Mouse (Mus musculus) small intestine, adult 2 months (tissue): ENCODE results near the gene Map2k3.

Source experiments
- CTCF ChIP-seq: fragments of 200-500 bp; IDR thresholded peaks from 2 replicates; pipeline ENCODE4 v1.5.1; 2012; ENCODE audit warnings: low read depth, mild to moderate bottlenecking, control low read depth, inconsistent platforms, low read length, moderate library complexity, mixed read lengths; ENCODE audit not compliant: insufficient replicate concordance, insufficient read length; ENCODE audit errors: extremely low read depth
- POLR2A ChIP-seq: fragments of 200-500 bp; IDR thresholded peaks from 2 replicates; pipeline ENCODE4 v1.6.1; 2012; ENCODE audit warnings: low read depth, mild to moderate bottlenecking, control low read depth, inconsistent platforms, low read length, moderate library complexity

DNA sequence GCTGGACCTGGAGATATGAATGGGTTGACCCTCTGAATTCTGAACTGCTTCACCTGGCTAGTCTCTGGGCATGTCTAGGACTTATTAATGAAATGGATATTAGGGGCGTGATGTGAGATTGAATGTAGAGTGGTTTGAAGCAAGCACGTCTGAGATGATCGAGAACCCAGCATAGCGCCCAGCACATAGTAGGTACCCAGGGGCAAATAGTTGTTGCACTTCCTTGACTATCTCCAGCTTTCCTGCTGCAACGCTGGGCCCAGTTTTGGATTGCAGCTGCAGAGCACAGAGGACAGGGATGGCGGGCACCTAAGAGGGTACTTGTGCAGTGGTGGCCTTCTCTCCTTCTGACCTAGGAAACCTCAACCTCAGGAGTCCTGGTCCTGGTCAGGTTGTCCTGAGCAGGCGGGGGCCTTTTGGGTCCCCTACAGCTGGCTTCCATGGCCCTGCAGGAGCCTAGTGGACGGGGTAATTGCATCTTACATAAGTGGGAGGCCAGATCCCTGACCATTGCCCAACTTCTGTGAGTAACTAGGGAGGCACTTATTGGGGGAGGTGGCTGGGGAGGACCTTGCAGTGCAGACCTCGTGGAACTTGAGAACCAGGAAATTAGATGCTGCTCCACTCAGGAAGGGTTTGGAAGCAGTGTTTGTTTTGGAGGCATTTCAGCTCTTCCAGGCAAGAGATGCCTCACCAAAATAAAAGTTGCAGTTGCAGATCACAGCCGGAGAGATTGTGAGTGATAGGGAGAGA, 1.5 kb downstream of the Map2k3 start:
- TF ChIP-seq CTCF (no peak), POLR2A (no peak)
